Mouse (Mus musculus) small intestine, adult 2 months (tissue): Measurements from ENCODE around the gene Trim11.

Experiments
- CTCF ChIP-seq: fragments of 200-500 bp; IDR thresholded peaks from 2 replicates; pipeline ENCODE4 v1.5.1; 2012; ENCODE audit warnings: low read depth, mild to moderate bottlenecking, control low read depth, inconsistent platforms, low read length, moderate library complexity, mixed read lengths; ENCODE audit not compliant: insufficient replicate concordance, insufficient read length; ENCODE audit errors: extremely low read depth
- POLR2A ChIP-seq: fragments of 200-500 bp; IDR thresholded peaks from 2 replicates; pipeline ENCODE4 v1.6.1; 2012; ENCODE audit warnings: low read depth, mild to moderate bottlenecking, control low read depth, inconsistent platforms, low read length, moderate library complexity

- TF ChIP-seq CTCF (no peak), POLR2A (no peak)
Observed at GRCm38 (mm10) chr11:58969659-58970058, 8.2 kb upstream of the Trim11 start.
